In the genomic region with DNA sequence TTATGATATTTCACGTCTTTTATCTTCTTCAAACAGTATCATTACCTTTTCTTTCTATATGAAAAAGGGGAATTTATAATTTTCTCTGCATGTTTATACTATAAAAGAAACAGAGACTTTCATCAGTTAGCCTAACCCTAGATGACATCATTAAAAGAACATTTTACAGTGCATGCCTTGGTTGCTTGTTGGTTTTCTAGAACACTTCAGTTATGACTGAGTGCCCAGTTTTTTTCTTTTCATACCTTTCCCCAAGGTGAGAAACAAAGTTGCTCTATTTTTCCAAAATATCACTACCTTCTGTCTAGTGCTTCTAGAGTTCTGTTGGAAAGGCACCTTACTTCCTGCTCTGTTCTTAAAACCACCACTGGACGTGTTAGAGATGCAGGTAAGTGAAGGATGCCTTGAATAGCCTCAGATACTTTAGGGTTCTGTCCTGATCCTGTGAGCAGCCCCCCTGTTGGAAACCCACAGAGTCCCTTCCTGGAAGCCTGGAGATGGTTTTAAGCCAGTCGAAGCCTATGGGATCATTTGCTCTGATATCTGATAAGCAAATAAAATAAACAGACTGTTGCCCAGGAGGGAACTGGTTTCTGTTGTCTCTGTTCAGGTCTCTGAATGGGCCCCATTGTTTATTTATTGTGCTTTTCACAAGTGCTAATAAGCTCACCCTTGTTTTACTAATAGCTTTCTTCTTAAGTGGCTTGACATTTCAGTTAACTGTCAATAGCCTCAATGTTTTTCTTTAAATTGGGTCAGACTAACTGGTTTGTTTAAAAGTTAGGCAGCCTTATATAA, we compare ENCODE assay signal across 29 mouse cellular contexts. TPM values are rescaled to one million over a fixed set of nuclear protein-coding genes. Genes with fewer than 3 reads are reported as not detected.
DNase-seq lines count a peak whose midpoint lies in the region; ATAC-seq and TF ChIP-seq lines count a peak whose summit lies in the region.
"Had no signal": no experiment of that assay in that cellular context is flagged by ENCODE, and none has a peak within 500 bp of the region (broad histone marks: within the 10 kb centered on the region; RNA-seq: fewer than 3 reads in every experiment).

No protein-coding gene starts in this region.

- TF ChIP-seq RAD21 in CH12.LX (IDR thresholded peaks at IDR 0.05; ENCODE audit: low read depth, low read length) = no peak

- H3K27me3 ChIP-seq in cerebellum, adult 2 months (ENCODE audit: control insufficient read depth, insufficient read depth, low read length) = no peaks in the 10 kb centered on the region
- no peaks in the 10 kb centered on the region for H3K27me3 ChIP-seq in CH12.LX (replicated peaks)
- H3K27me3 ChIP-seq in limb, embryonic 13.5 days = no peaks in the 10 kb centered on the region
- H3K27me3 ChIP-seq in hindbrain, embryonic 10.5 days (ENCODE audit: insufficient read depth, poor library complexity, severe bottlenecking) = no peaks in the 10 kb centered on the region
- H3K27me3 ChIP-seq: embryonic facial prominence, embryonic 12.5 days; forebrain, embryonic 15.5 days; liver, embryonic 15.5 days; lung, embryonic 15.5 days; midbrain, embryonic 13.5 days had no signal

- H3K9ac ChIP-seq in CH12.LX (ENCODE audit: insufficient read depth, low read depth) = peak overlapping the region; percentile 48
- H3K9ac ChIP-seq in limb, embryonic 13.5 days = no peak overlapping the region
- H3K9ac ChIP-seq: embryonic facial prominence, embryonic 12.5 days; forebrain, embryonic 15.5 days; hindbrain, embryonic 14.5 days; liver, embryonic 15.5 days; lung, embryonic 15.5 days; midbrain, embryonic 13.5 days had no signal

- TF ChIP-seq EP300 in CH12.LX (IDR thresholded peaks at IDR 0.05; ENCODE audit: low read length) = no peak; the same call in 1 of the 2 replicates

- H3K9me3 ChIP-seq in CH12.LX (replicated peaks; ENCODE audit: low read length) = no peaks in the 10 kb centered on the region
- H3K9me3 ChIP-seq in limb, embryonic 13.5 days = no peaks in the 10 kb centered on the region
- H3K9me3 ChIP-seq in hindbrain, embryonic 10.5 days = no peaks in the 10 kb centered on the region
- H3K9me3 ChIP-seq: embryonic facial prominence, embryonic 12.5 days; forebrain, embryonic 15.5 days; liver, embryonic 15.5 days; lung, embryonic 15.5 days; midbrain, embryonic 13.5 days had no signal

- no peak for ATAC-seq in cerebellum, adult (ENCODE audit: insufficient number of reproducible peaks, low FRiP score, low TSS enrichment)
- no peak; the same call in 1 of the 2 replicates for ATAC-seq in limb, embryonic 13.5 days (ENCODE audit: low FRiP score, low read depth)
- ATAC-seq: forebrain, embryonic 15.5 days; intestine, postnatal 0 days; midbrain, embryonic 13.5 days had no signal

- no peak for TF ChIP-seq CTCF in cerebellum, adult 2 months (IDR thresholded peaks at IDR 0.05; ENCODE audit: borderline replicate concordance, insufficient read depth, low read depth, low read length)
- TF ChIP-seq CTCF in layer of hippocampus, adult 2 months (conservative IDR thresholded peaks at IDR 0.05) = no peak
- TF ChIP-seq CTCF in CH12.LX (conservative IDR thresholded peaks at IDR 0.05 in 1 of 2, IDR thresholded peaks at IDR 0.05 in 1 of 2; ENCODE audit: low read depth in 2 of 2, low read length in 2 of 2) = no peak

- peaks cover 21% of the 10 kb centered on the region for H3K4me1 ChIP-seq in cerebellum, adult 2 months (ENCODE audit: control insufficient read depth, insufficient read depth, low read length)
- peaks cover 30 to 92% of the 10 kb centered on the region in 2 experiments for H3K4me1 ChIP-seq in CH12.LX (ENCODE audit: control insufficient read depth in 1 of 2, insufficient read depth in 2 of 2)
- H3K4me1 ChIP-seq in limb, embryonic 13.5 days = peaks cover 46% of the 10 kb centered on the region
- H3K4me1 ChIP-seq in hindbrain, embryonic 10.5 days (replicated peaks) = peaks cover 13% of the 10 kb centered on the region

- in situ Hi-C loops in CH12.LX (cut with MboI; ENCODE audit: low pct_ligation_motif_present, low pct_unique_long_range_greater_than_20kb, low sequenced_read_pairs) = no loop called here

- H3K79me2 ChIP-seq in CH12.LX (replicated peaks; ENCODE audit: control insufficient read depth, extremely low read depth, insufficient read depth, poor library complexity, severe bottlenecking) = peaks cover 58% of the 10 kb centered on the region

- no peak for DNase-seq in cerebellum, adult 2 months
- no peak for DNase-seq in layer of hippocampus, adult 2 months (ENCODE audit: low spot score in 2 of 2)
- DNase-seq in layer of hippocampus, postnatal 36 days = no peak
- no peak for DNase-seq in CH12.LX (ENCODE audit: extremely low read depth)
- no peak for DNase-seq in hindbrain, embryonic 10.5 days (ENCODE audit: low spot score)
- no peak for DNase-seq in layer of hippocampus, adult 9-10 months (ENCODE audit: low spot score)
- DNase-seq: adrenal gland, postnatal 25 days; cerebellum, adult 8-10 months; cerebellum, postnatal 25 days; heart, postnatal 4 days; kidney, adult 9 months; kidney, postnatal 10 days; liver; lung, postnatal 4 days; right cerebral cortex, adult 18-20 months; right cerebral cortex, postnatal 4 days; thymus, adult 18-20 months; thymus, postnatal 25 days had no signal

- no peak overlapping the region for H3K4me3 ChIP-seq in cerebellum, adult 2 months (replicated peaks; ENCODE audit: insufficient read depth, low read depth, low read length)
- H3K4me3 ChIP-seq in layer of hippocampus, adult 2 months = no peak overlapping the region
- H3K4me3 ChIP-seq in CH12.LX (replicated peaks in 1 of 3; ENCODE audit: low read depth in 2 of 3, low read length in 2 of 3, poor library complexity in 1 of 3) = no peak overlapping the region
- H3K4me3 ChIP-seq in limb, embryonic 13.5 days = no peak overlapping the region
- no peak overlapping the region for H3K4me3 ChIP-seq in hindbrain, embryonic 10.5 days
- H3K4me3 ChIP-seq: embryonic facial prominence, embryonic 12.5 days; forebrain, embryonic 15.5 days; liver, embryonic 15.5 days; lung, embryonic 15.5 days; midbrain, embryonic 13.5 days had no signal

- TF ChIP-seq POLR2A in cerebellum, adult 2 months (IDR thresholded peaks at IDR 0.05; ENCODE audit: borderline replicate concordance, insufficient read depth, low read length) = no peak
- no peak for TF ChIP-seq POLR2A in CH12.LX (IDR thresholded peaks at IDR 0.05; ENCODE audit: low read depth, low read length)

- 35% methylated on average over 3 of the region's 3 CpGs for WGBS in cerebellum, adult 2 months
- WGBS in limb, embryonic 13.5 days = 30% methylated on average over 3 of the region's 3 CpGs
- 51% methylated on average over 3 of the region's 3 CpGs for WGBS in hindbrain, embryonic 10.5 days

- peaks cover 0 to 9% of the 10 kb centered on the region in 2 experiments for H3K36me3 ChIP-seq in CH12.LX (replicated peaks in 1 of 2; ENCODE audit: control insufficient read depth in 1 of 2, insufficient read depth in 1 of 2, low read length in 1 of 2)
- peaks cover 6% of the 10 kb centered on the region for H3K36me3 ChIP-seq in limb, embryonic 13.5 days
- H3K36me3 ChIP-seq in hindbrain, embryonic 10.5 days = 0 out of 2 replicates have a peak, but pooled peaks cover 4% of the 10 kb centered on the region
- H3K36me3 ChIP-seq: embryonic facial prominence, embryonic 12.5 days; forebrain, embryonic 15.5 days; liver, embryonic 15.5 days; lung, embryonic 15.5 days had no signal

- H3K4me2 ChIP-seq in CH12.LX (ENCODE audit: insufficient read depth, low read depth, poor library complexity, severe bottlenecking) = peak overlapping the region; percentile 98
- 0 out of 2 replicates have a peak overlapping the region, but pooled peaks have one; percentile 14 for H3K4me2 ChIP-seq in limb, embryonic 13.5 days (replicated peaks)
- H3K4me2 ChIP-seq: embryonic facial prominence, embryonic 12.5 days; forebrain, embryonic 15.5 days; heart, embryonic 11.5 days; hindbrain, embryonic 14.5 days; liver, embryonic 15.5 days; lung, embryonic 15.5 days; midbrain, embryonic 13.5 days had no signal

- 0 out of 2 replicates have a peak overlapping the region, but pooled peaks have one; percentile 53 for H3K27ac ChIP-seq in cerebellum, adult 2 months (ENCODE audit: insufficient read depth, low read length)
- H3K27ac ChIP-seq in layer of hippocampus, adult 2 months = peak overlapping the region; percentile 43; the same call in 1 of the 2 replicates
- peak overlapping the region; percentile 35; the same call in 1 of the 2 replicates for H3K27ac ChIP-seq in CH12.LX (ENCODE audit: insufficient read depth, low read depth)
- H3K27ac ChIP-seq in limb, embryonic 13.5 days = no peak overlapping the region
- H3K27ac ChIP-seq in hindbrain, embryonic 10.5 days = no peak overlapping the region
- H3K27ac ChIP-seq: embryonic facial prominence, embryonic 12.5 days; forebrain, embryonic 15.5 days; hindbrain, embryonic 14.5 days; liver, embryonic 15.5 days; lung, embryonic 15.5 days; midbrain, embryonic 13.5 days; stomach, postnatal 0 days had no signal

- dilution Hi-C loops in CH12.LX (cut with MboI; ENCODE audit: extremely low pct_ligation_motif_present, extremely low pct_unique_long_range_greater_than_20kb, low sequenced_read_pairs) = no loop called here

TF ChIP-seq in CH12.LX, 34 proteins besides CTCF, POLR2A, EP300 and RAD21 (continues in another document):
- TF ChIP-seq MEF2A (IDR thresholded peaks at IDR 0.05; ENCODE audit: borderline replicate concordance, low read depth, low read length) (no peak), PAX5 (IDR thresholded peaks at IDR 0.05; ENCODE audit: low read length) (no peak), E2F4 (IDR thresholded peaks at IDR 0.05; ENCODE audit: insufficient replicate concordance, low read depth, low read length) (no peak), JUN (IDR thresholded peaks at IDR 0.05; ENCODE audit: insufficient read depth, low read depth, low read length) (peak; percentile 63), ZNF384 (IDR thresholded peaks at IDR 0.05; ENCODE audit: low read depth, low read length) (peak; percentile 84), JUND (conservative IDR thresholded peaks at IDR 0.05; ENCODE audit: low read depth, low read length) (peak; percentile 81), CHD1 (IDR thresholded peaks at IDR 0.05; ENCODE audit: low read depth, low read length) (no peak), IRF4 (IDR thresholded peaks at IDR 0.05; ENCODE audit: low read depth, low read length) (peak; percentile 51; the same call in 1 of the 2 replicates), NRF1 (IDR thresholded peaks at IDR 0.05; ENCODE audit: low read depth, low read length) (no peak), MXI1 (IDR thresholded peaks at IDR 0.05; ENCODE audit: low read depth, low read length) (0 out of 2 replicates have a peak, but pooled peaks have one; percentile 25), UBTF (IDR thresholded peaks at IDR 0.05; ENCODE audit: low read depth, low read length) (no peak)

RNA-seq across cellular contexts. Expression of a gene that starts 37.5 kb away (rescaled TPM):
- polyA plus RNA-seq in cerebellum, adult 2 months (2012; rRNA removed) = 334 and 338 TPM in 2 replicates
- total RNA-seq in layer of hippocampus, adult 2 months (2021) = 1,000 to 10,000 TPM; 1,343 to 1,371 TPM
- 1,000 to 10,000 TPM; 1,278 to 1,345 TPM for total RNA-seq in layer of hippocampus, postnatal 36 days (2021)
- total RNA-seq in CH12.LX (2012; rRNA removed) (63.4 and 71.7 TPM in 2 replicates), CH12.LX (2014; rRNA removed) (143 and 153 TPM in 2 replicates)
- polyA plus RNA-seq in CH12.LX (2012; ENCODE audit: insufficient read length, low read depth) = 130 and 134 TPM in 2 replicates
- polyA plus RNA-seq in limb, embryonic 13.5 days (2015; fragmentation: Nextera tagmentation; extraction: Ambion mirVana) = 67.4 and 71.6 TPM in 2 replicates
- 29.3 and 44.0 TPM in 2 replicates for polyA plus RNA-seq in hindbrain, embryonic 10.5 days (2016; fragmentation: Nextera tagmentation; extraction: Ambion mirVana)

Comparison
In these comparisons a context has a peak if more than half of its experiments do, and no peak if none do; other contexts are left out.
1. H3K27ac ChIP-seq: peak in cerebellum, adult 2 months (single experiment), layer of hippocampus, adult 2 months (single experiment) and CH12.LX (single experiment); none in limb, embryonic 13.5 days (single experiment) and hindbrain, embryonic 10.5 days (single experiment).